Mouse (Mus musculus) hindbrain, postnatal 0 days (tissue): ENCODE results near the gene Prkar1b. TPM values are rescaled to one million over a fixed set of nuclear protein-coding genes. Genes with fewer than 3 reads are reported as not detected.
A peak's percentile ranks its signal among the peaks of the same experiment; 100 is the strongest.

Source experiments
- ATAC-seq: fragments of 200-750 bp; cut with Nextera tagmentation; 2 replicates; pipeline ENCODE4 v1.8.0; 2017; ENCODE audit warnings: mild to moderate bottlenecking, moderate TSS enrichment, moderate library complexity
- DNase-seq: peaks from one replicate; pipeline ENCODE4 v3.0.0-alpha.2; 2015; ENCODE audit warnings: low spot score
- H3K27ac ChIP-seq: fragments of 300-500 bp; sonication (generic); 2 replicates; pipeline ENCODE4 v1.5.1; 2014; ENCODE audit warnings: mild to moderate bottlenecking
- H3K27me3 ChIP-seq: fragments of 300-500 bp; sonication (generic); 2 replicates; pipeline ENCODE4 v1.6.1; 2014; ENCODE audit warnings: low read length, mixed read lengths; ENCODE audit not compliant: insufficient read depth
- H3K36me3 ChIP-seq: fragments of 300-500 bp; sonication (generic); 2 replicates; pipeline ENCODE4 v1.6.1; 2014; ENCODE audit warnings: low read length, mixed read lengths; ENCODE audit not compliant: insufficient read depth
- H3K4me1 ChIP-seq: fragments of 300-500 bp; sonication (generic); 2 replicates; pipeline ENCODE4 v1.6.1; 2014; ENCODE audit warnings: antibody characterized with exemption, low read length, mixed read lengths; ENCODE audit not compliant: insufficient read depth
- H3K4me2 ChIP-seq: fragments of 300-500 bp; sonication (generic); 2 replicates; pipeline ENCODE4 v1.6.1; 2014; ENCODE audit warnings: low read depth, mild to moderate bottlenecking, low read length, moderate library complexity, mixed read lengths
- H3K4me3 ChIP-seq: fragments of 300-500 bp; sonication (generic); 2 replicates; pipeline ENCODE4 v1.5.1; 2014; ENCODE audit warnings: low read length
- H3K9ac ChIP-seq: fragments of 300-500 bp; sonication (generic); replicated peaks from 2 replicates; pipeline ENCODE4 v1.6.1; 2014; ENCODE audit warnings: mild to moderate bottlenecking, low read length, moderate library complexity, mixed read lengths
- H3K9me3 ChIP-seq: fragments of 300-500 bp; sonication (generic); 2 replicates; pipeline ENCODE4 v1.6.1; 2016; ENCODE audit warnings: low read length, mixed read lengths
- CTCF ChIP-seq: IDR thresholded peaks from 2 replicates; pipeline ENCODE4 v1.5.1; 2016; ENCODE audit warnings: antibody characterized with exemption, control low read depth, low read depth
- WGBS: fragments of 180-500 bp; shearing (Covaris S2); extraction: QIAGEN DNeasy Blood & Tissue Kit; methylation state at CpG from one replicate; pipeline ENCODE4 v1.1.7; 2014; 5-methylcytosine and 5-hydroxymethylcytosine counted together
- polyA plus RNA-seq: library from polyadenylated mRNA; unstranded; fragments of >200 nt; fragmentation: Nextera tagmentation; extraction: Ambion mirVana; gene quantifications from 2 replicates; pipeline ENCODE4 v1.2.1, GENCODE M21; 2015
- total RNA-seq: library from RNA; depleted of rRNA; stranded (reverse); fragments of >200 nt; gene quantifications from 2 replicates; pipeline ENCODE4 v1.2.3, GENCODE M21; 2014; rRNA removed

Prkar1b gene
- total RNA-seq, result 264 and 274 TPM in 2 replicates
- 297 and 322 TPM in 2 replicates for polyA plus RNA-seq

DNA sequence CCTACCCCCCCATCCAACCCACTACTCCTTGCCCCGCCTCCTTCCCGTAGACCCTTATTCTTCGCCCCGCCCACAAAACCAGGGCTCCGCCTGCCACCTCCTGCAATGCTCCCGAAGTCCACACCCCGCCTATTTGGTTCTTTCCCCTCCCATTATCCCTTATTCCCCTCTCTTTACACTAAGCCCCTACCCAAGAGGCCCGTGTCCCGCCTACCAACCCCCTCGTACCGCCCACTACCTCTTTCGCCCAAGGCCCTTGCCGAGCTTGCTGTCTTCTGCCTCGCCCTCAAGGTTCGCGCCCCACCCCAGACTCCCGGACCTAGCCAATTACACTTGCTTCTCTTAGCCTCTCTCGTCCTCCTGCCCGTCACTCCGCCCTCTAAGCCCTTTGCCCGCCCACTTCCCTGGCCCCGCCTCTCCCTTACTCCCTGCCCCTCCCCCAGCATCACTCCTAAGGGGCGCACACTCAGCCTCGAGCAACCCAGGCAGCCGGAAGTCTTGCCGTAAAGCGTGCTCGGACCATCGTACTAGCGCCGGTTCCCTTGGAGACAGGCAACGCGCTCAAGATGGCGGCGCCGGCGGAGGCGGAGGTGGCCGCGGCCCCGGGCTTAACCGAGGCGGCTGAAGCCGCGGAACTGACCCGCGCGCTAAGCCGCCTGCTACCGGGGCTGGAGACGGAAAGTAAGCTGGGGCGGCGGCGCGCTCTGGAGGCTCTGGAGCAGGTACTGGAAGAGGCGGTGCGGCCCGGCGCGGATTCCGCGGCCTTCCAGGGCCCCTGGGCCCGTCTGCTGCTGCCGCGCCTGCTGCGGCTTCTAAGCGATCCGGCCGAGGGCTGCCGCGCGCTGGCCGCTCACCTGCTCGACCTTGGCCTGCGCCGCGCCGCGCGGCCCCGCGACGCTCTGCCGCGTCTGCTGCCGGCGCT lies at the start of gene Prkar1b, which contains the start of gene Dnaaf5:
TSS of gene Prkar1b (minus strand) at position 321 of the 922 bp plus-strand sequence.
TSS of gene Dnaaf5 (plus strand) at position 543 of the 922 bp plus-strand sequence.
- peak within 1 kb of the TSS; percentile 74 for H3K27ac ChIP-seq
- peaks cover 16% of the 10 kb centered on the region for H3K36me3 ChIP-seq
- peak within 1 kb of the TSS; percentile 84 for H3K4me2 ChIP-seq
- peak; percentile 98 for ATAC-seq
- H3K27me3 ChIP-seq, result no peaks in the 10 kb centered on the region
- peak within 1 kb of the TSS; percentile 68 for H3K9ac ChIP-seq
- peaks cover 20% of the 10 kb centered on the region for H3K4me1 ChIP-seq
- DNase-seq, result peak; percentile 99
- no peak; the same call in 1 of the 2 replicates for TF ChIP-seq CTCF
- H3K9me3 ChIP-seq, result no peaks in the 10 kb centered on the region
- H3K4me3 ChIP-seq, result peak within 1 kb of the TSS; percentile 74
- under 1% methylated on average over 81 of the region's 87 CpGs for WGBS

DNA sequence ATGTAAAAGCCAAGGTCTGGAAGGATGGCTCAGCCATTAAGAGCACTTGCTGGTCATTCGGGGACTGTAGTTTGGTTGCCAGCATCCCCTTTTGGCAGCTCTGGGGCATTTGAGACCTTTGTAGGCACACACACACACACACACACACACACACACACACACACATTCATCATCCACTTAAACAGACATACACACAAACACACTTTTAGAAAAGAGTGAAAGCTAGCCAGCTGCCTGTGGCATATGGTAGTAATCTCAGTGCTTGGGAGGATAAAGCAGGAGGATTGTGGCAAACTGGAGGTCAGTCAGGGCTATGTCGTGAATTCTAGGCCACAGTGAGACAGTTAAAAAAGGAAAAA lies 49.8 kb upstream of the Prkar1b start:
- WGBS, result 30% methylated on average over 2 of the region's 2 CpGs
- DNase-seq, result peak; percentile 5

DNA sequence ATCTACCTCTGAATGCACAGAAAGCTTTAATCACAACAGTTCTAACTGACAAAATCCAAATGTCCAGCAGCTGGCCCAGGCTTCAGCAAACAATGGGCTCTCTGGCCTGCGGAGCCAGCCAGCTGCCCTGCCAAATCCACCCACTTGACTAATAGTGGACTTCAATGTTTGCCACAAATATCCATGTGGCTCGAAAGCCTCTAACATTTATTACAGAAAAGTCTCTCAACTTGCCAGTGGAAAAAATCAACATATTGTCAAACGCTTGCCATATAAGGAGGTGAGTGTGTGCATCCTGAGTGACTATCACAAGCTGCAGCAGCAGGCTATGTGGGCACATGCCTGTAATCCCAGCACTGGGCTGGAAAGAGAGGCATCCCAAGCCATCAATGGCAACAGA lies 49.0 kb upstream of the Prkar1b start:
- H3K9ac ChIP-seq, result no peak overlapping the region
- no peak overlapping the region for H3K4me2 ChIP-seq
- 75% methylated on average over 3 of the region's 3 CpGs for WGBS
- no peaks in the 10 kb centered on the region for H3K27me3 ChIP-seq
- H3K36me3 ChIP-seq, result no peaks in the 10 kb centered on the region
- ATAC-seq (no peak), DNase-seq (no peak)
- H3K9me3 ChIP-seq, result no peaks in the 10 kb centered on the region
- H3K4me1 ChIP-seq, result peaks cover 18% of the 10 kb centered on the region
- no peak overlapping the region for H3K27ac ChIP-seq
- TF ChIP-seq CTCF, result no peak
- no peak overlapping the region for H3K4me3 ChIP-seq

More for the DNA sequence above, 49.8 kb upstream of the Prkar1b start:
- peak overlapping the region; percentile 90 for H3K9ac ChIP-seq
- no peak for ATAC-seq
- peaks cover 18% of the 10 kb centered on the region for H3K4me1 ChIP-seq
- TF ChIP-seq CTCF, result no peak
- H3K4me3 ChIP-seq, result peak overlapping the region; percentile 93
- no peaks in the 10 kb centered on the region for H3K9me3 ChIP-seq
- H3K27ac ChIP-seq, result peak overlapping the region; percentile 89
- H3K27me3 ChIP-seq, result no peaks in the 10 kb centered on the region
- no peaks in the 10 kb centered on the region for H3K36me3 ChIP-seq
- H3K4me2 ChIP-seq, result peak overlapping the region; percentile 87

DNA sequence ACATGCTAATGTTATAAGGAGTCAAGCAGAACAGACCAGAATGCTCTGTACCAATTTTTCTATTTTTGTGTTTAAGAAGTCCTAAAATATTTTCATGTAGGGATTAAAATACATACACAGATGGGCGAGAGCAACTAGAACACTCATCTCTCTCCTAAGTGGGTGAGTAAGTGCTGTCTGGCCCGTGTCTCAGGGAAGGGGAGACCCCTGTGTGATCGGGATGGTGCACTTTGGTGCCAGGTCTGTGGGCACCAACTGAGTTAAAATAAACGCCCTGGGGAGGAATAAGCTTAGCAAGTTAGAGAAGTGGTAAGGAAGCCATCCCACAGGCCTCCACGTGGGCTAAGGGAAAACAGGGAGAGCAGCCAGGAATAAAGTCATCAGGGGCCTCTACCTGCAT lies 41.2 kb upstream of the Prkar1b start:
- Histone ChIP-seq H3K4me1 (no peaks in the 10 kb centered on the region), H3K4me2 (no peak overlapping the region), H3K9ac (no peak overlapping the region), H3K4me3 (no peak overlapping the region), H3K36me3 (peaks cover 12% of the 10 kb centered on the region), H3K9me3 (no peaks in the 10 kb centered on the region), H3K27me3 (no peaks in the 10 kb centered on the region), H3K27ac (no peak overlapping the region)
- ATAC-seq (no peak), DNase-seq (no peak)
- TF ChIP-seq CTCF, result no peak
- WGBS, result 80% methylated on average over 5 of the region's 5 CpGs

DNA sequence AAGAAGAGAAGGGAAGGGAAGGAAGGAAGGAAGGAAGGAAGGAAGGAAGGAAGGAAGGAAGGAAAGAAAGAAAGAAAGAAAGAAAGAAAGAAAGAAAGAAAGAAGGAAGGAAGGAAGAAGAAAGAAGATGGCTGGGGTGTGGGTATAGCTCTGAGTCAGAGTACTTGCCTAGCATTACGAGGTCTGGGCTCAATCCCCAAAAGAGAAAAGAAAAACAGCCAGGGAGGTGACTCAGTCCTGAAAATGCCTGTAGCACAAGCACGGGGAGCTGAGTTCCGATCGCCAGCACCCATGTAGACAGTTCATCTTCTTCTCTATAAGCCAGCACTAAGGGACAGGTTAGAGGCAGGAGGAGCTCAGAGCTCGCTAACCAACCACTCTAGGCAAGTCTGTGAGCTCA lies 39.9 kb upstream of the Prkar1b start:
- Histone ChIP-seq H3K4me1 (no peaks in the 10 kb centered on the region), H3K36me3 (peaks cover 14% of the 10 kb centered on the region), H3K9ac (no peak overlapping the region), H3K4me2 (no peak overlapping the region), H3K4me3 (no peak overlapping the region), H3K9me3 (no peaks in the 10 kb centered on the region), H3K27ac (no peak overlapping the region), H3K27me3 (no peaks in the 10 kb centered on the region)
- ATAC-seq (no peak), DNase-seq (no peak)
- TF ChIP-seq CTCF, result no peak
- 95% methylated on average over 5 of the region's 5 CpGs for WGBS

- Histone ChIP-seq H3K27me3 (no peaks in the 10 kb centered on the region), H3K36me3 (peaks cover 49% of the 10 kb centered on the region), H3K4me2 (no peak overlapping the region), H3K9ac (no peak overlapping the region), H3K4me3 (no peak overlapping the region), H3K27ac (no peak overlapping the region), H3K4me1 (no peaks in the 10 kb centered on the region), H3K9me3 (no peaks in the 10 kb centered on the region)
- ATAC-seq (no peak), DNase-seq (no peak)
- 89% methylated on average over 4 of the region's 4 CpGs for WGBS
- no peak for TF ChIP-seq CTCF
Measured at GRCm38 (mm10) chr5:139184897-139185296, 35.1 kb upstream of the Prkar1b start.

DNA sequence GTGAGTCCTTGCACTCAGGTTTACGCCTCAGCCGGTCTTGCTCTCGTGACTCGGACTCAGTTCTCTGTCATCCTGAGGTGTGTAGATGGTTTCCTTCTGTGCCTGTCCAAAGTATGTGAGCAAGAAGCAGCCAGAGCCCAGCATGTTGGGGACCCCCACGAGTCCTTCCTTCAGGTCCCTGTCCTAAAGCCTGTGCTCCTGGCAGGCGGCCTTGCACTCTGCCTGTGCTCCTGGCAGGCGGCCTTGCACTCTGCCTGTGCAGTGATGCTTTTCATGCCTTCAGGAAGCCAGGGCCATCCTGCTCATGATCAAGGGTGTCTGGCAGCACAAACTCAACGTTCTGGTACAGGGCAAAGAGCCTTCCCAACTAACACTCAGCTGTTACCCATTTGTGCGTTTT lies 33.8 kb upstream of the Prkar1b start:
- no peak overlapping the region for H3K9ac ChIP-seq
- ATAC-seq, result no peak
- H3K36me3 ChIP-seq, result peaks cover 49% of the 10 kb centered on the region
- no peaks in the 10 kb centered on the region for H3K9me3 ChIP-seq
- WGBS, result 94% methylated on average over 9 of the region's 9 CpGs
- no peak overlapping the region for H3K27ac ChIP-seq
- DNase-seq, result no peak
- no peak overlapping the region for H3K4me3 ChIP-seq
- no peak for TF ChIP-seq CTCF
- no peaks in the 10 kb centered on the region for H3K4me1 ChIP-seq
- no peaks in the 10 kb centered on the region for H3K27me3 ChIP-seq
- H3K4me2 ChIP-seq, result no peak overlapping the region
